Mouse (Mus musculus) limb, embryonic 11.5 days (tissue): ENCODE data around the gene Myog. TPM values are rescaled to one million over a fixed set of nuclear protein-coding genes. Genes with fewer than 3 reads are reported as not detected.

Experiments used
- ATAC-seq: fragments of 200-750 bp; cut with Nextera tagmentation; 2 replicates; pipeline ENCODE4 v1.8.0; 2017; ENCODE audit warnings: low read depth; ENCODE audit not compliant: insufficient number of reproducible peaks, low FRiP score, low TSS enrichment
- DNase-seq: peaks from one replicate; pipeline ENCODE4 v3.0.0-alpha.2; 2015; ENCODE audit warnings: low spot score
- H3K27ac ChIP-seq: fragments of 300-500 bp; sonication (generic); replicated peaks from 2 replicates; pipeline ENCODE4 v1.5.1; 2014; ENCODE audit warnings: low read depth, mild to moderate bottlenecking, low read length
- H3K27me3 ChIP-seq: fragments of 300-500 bp; sonication (generic); 2 replicates; pipeline ENCODE4 v1.6.1; 2014; ENCODE audit warnings: mild to moderate bottlenecking, low read length, mixed read lengths; ENCODE audit not compliant: control insufficient read depth, insufficient read depth
- H3K36me3 ChIP-seq: fragments of 300-500 bp; sonication (generic); 2 replicates; pipeline ENCODE4 v1.6.1; 2014; ENCODE audit warnings: mild to moderate bottlenecking, low read length, moderate library complexity, mixed read lengths; ENCODE audit not compliant: control insufficient read depth, insufficient read depth
- H3K4me1 ChIP-seq: fragments of 300-500 bp; sonication (generic); 2 replicates; pipeline ENCODE4 v1.6.1; 2014; ENCODE audit warnings: low read length, mixed read lengths; ENCODE audit not compliant: control insufficient read depth, insufficient read depth
- H3K4me2 ChIP-seq: fragments of 300-500 bp; sonication (generic); 2 replicates; pipeline ENCODE4 v1.6.1; 2014; ENCODE audit warnings: low read depth, mild to moderate bottlenecking, moderate library complexity; ENCODE audit not compliant: severe bottlenecking
- H3K4me3 ChIP-seq: fragments of 300-500 bp; sonication (generic); 2 replicates; pipeline ENCODE4 v1.5.1; 2014; ENCODE audit warnings: low read depth, low read length
- H3K9ac ChIP-seq: fragments of 300-500 bp; sonication (generic); 2 replicates; pipeline ENCODE4 v1.6.1; 2014; ENCODE audit warnings: mild to moderate bottlenecking, low read length
- H3K9me3 ChIP-seq: fragments of 300-500 bp; sonication (generic); 2 replicates; pipeline ENCODE4 v1.6.1; 2016; ENCODE audit warnings: low read length; ENCODE audit not compliant: control insufficient read depth
- WGBS: fragments of 180-500 bp; shearing (Covaris S2); extraction: QIAGEN DNeasy Blood & Tissue Kit; methylation state at CpG from one replicate; pipeline ENCODE4 v1.1.7; 2014; 5-methylcytosine and 5-hydroxymethylcytosine counted together
- polyA plus RNA-seq: library from polyadenylated mRNA; unstranded; fragments of >200 nt; fragmentation: Nextera tagmentation; extraction: Ambion mirVana; gene quantifications from 2 replicates; pipeline ENCODE4 v1.2.1, GENCODE M21; 2014

Myog gene
- polyA plus RNA-seq, 1 experiment from 2014 or later = 30.5 TPM

DNA sequence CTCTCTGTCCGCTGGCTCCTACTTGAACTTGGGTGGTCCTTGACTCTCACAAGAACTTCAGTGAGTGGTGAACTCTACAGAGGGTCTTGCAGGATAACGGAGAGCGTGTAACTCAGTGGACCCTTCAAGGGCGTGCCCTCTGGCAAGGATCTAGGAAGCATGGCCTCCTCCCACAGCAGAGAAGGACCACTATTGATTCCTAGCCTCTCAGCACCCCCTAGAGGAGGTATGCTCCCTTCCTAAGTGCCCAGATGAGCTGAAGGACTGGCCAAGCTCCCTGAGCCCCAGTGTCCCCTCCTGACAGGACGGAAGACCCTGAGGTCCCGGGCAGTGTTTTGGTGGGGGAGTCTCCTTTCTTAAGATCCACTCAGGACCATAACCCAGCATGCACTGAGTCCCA is 32.8 kb downstream of the Myog start:
- DNase-seq = no peak
- WGBS = 86% methylated on average over 6 of the region's 6 CpGs
- H3K27ac ChIP-seq = no peak overlapping the region
- no peak overlapping the region for H3K4me2 ChIP-seq
- no peak for ATAC-seq
- no peaks in the 10 kb centered on the region for H3K36me3 ChIP-seq
- no peak overlapping the region for H3K4me3 ChIP-seq
- H3K4me1 ChIP-seq = peaks cover 5% of the 10 kb centered on the region; the same call in 1 of the 2 replicates
- no peaks in the 10 kb centered on the region for H3K9me3 ChIP-seq
- no peaks in the 10 kb centered on the region for H3K27me3 ChIP-seq
- H3K9ac ChIP-seq = no peak overlapping the region

DNA sequence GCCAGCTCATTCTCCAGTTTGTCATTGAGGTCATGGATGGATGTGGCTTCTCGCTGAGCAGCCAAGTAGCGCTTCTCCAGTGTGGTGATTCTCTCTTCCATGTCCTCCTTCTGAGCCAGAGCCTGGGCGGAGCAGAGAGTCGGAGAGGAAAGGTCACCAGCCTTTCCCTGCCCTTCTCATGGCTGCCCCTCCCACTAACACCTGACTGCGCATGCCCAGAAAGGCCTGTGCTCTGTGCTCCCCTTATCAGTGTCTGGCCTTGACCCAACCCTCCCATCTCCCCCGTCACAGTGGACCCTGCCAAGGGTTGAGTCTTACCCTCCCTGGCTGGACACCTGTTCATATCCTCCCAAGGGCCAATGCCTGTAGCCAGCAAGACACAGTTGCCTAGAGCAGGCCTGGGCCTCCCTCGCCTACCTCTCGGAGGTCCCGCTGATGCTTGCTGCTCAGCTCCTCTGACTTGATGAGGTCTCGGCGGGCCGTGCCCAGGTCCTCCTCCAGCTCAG is 37.1 kb downstream of the Myog start:
- no peaks in the 10 kb centered on the region for H3K9me3 ChIP-seq
- H3K27me3 ChIP-seq = no peaks in the 10 kb centered on the region
- WGBS = 93% methylated on average over 12 of the region's 12 CpGs
- no peak overlapping the region for H3K4me2 ChIP-seq
- no peaks in the 10 kb centered on the region for H3K4me1 ChIP-seq
- H3K9ac ChIP-seq = no peak overlapping the region
- H3K4me3 ChIP-seq = no peak overlapping the region
- H3K36me3 ChIP-seq = no peaks in the 10 kb centered on the region
- no peak overlapping the region for H3K27ac ChIP-seq
- DNase-seq = no peak
- no peak for ATAC-seq

DNA sequence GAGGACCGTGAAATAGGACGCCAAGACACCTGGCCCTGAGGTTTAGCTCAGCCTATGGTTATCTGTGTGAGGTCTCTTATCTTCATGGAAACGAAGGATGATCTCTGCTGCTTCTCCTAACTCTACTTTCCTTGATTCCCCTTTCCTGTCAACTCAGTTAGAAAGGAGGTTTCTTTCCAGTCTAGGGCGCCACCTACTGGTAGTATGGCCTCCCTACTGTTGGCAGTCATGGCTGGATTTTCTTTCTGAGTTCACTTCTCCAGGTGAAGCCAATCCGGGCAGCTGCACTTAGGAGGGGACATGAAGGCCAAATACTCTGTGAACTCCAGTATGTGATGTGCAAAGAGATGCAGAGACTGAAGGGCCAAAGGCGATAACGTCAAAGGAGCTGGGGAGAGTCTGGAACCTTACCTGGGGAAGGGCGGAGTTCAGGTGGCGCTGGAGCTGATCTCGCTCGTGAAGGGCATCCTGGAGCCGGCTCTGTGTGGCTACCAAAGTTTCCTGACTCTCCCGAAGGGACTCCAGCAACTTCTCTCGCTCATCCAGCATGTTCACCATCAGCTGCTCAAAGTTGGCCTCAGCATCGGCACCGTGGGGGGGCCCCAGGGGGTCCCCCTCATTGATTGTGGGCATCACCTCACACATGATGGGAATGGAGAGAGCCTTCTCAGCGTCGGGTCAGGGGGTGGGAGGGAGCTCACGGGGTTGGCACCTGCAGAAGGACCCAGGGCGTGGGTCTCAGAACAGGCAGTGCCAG is 42.3 kb downstream of the Myog start:
- H3K27ac ChIP-seq = no peak overlapping the region
- no peaks in the 10 kb centered on the region for H3K27me3 ChIP-seq
- no peak for ATAC-seq
- no peak overlapping the region for H3K4me2 ChIP-seq
- WGBS = 61% methylated on average over 20 of the region's 20 CpGs
- H3K4me1 ChIP-seq = no peaks in the 10 kb centered on the region
- H3K4me3 ChIP-seq = no peak overlapping the region
- H3K9me3 ChIP-seq = no peaks in the 10 kb centered on the region
- H3K9ac ChIP-seq = no peak overlapping the region
- H3K36me3 ChIP-seq = no peaks in the 10 kb centered on the region
- peak; percentile 88 for DNase-seq

DNA sequence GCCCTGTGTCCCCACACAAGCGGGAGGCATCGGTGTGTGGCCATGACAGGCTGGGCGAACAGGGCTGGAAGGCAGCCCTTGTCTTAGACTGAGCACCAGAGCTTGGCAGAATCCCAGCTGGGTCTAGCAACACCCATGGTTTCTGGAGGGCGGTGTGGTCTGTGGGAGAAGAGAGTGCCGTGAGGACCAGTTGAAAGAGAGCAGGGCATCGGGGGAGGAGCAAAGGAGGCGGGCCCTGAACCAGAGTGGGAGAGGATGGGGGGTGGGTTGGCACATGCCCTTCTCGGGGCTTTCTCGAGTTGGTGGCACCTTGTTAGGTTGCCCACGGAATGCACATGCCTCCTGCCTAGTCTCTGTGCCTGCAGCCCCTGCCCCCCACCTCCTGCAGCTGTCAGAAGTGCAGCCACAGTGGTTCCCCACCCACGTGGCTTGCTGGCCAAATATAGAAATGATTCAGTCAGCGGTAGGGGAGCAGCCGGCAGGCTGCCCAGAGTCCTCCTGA is 43.0 kb downstream of the Myog start, which contains the start of gene Ppfia4:
Gene Ppfia4, minus strand, starts transcription at position 159 of the 502 bp plus-strand sequence.
- Histone ChIP-seq H3K9ac (no peak within 1 kb of the TSS), H3K4me3 (no peak within 1 kb of the TSS), H3K4me1 (no peaks in the 10 kb centered on the region), H3K27me3 (no peaks in the 10 kb centered on the region), H3K27ac (no peak within 1 kb of the TSS), H3K36me3 (no peaks in the 10 kb centered on the region), H3K4me2 (no peak within 1 kb of the TSS), H3K9me3 (no peaks in the 10 kb centered on the region)
- DNase-seq = no peak
- ATAC-seq = peak; percentile 29; the same call in 1 of the 2 replicates
- WGBS = 61% methylated on average over 13 of the region's 13 CpGs

DNA sequence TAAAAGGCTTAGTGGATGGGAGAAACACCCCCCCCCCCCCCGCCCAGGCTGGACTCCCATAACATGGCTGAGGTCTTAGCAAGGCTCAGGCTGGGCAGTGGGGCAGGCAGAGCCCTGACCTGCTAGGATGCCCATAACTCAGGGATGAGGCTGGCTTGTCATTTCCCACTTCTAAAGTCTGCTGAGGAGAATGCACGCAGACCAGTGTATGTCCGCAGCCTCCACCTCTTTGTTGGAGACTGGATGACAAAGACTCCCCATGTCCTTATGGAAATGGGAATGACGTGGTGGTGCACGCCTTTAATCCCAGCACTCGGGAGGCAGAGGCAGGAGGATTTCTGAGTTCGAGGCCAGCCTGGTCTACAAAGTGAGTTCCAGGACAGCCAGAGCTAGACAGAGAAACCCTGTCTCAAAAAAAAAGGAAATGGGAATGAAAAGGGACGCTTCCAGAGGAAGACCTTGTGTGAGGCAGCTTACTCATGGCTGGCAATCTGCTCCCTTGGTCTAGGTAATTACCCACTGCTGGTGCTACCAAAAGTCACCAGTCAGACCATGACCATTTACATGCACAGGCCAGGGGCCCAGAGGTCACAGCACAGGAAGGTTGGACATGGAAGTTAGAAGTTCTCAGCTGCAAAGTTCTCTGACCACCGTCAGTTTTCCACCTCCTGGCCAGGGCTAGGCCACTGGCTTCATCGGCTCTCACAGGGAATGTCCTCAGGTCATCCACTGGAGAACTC is 43.8 kb downstream of the Myog start:
- Histone ChIP-seq H3K9ac (no peak overlapping the region), H3K36me3 (no peaks in the 10 kb centered on the region), H3K9me3 (no peaks in the 10 kb centered on the region), H3K4me1 (no peaks in the 10 kb centered on the region), H3K4me3 (no peak overlapping the region), H3K27me3 (no peaks in the 10 kb centered on the region), H3K27ac (no peak overlapping the region), H3K4me2 (no peak overlapping the region)
- no peak for ATAC-seq
- DNase-seq = no peak
- 87% methylated on average over 10 of the region's 10 CpGs for WGBS

DNA sequence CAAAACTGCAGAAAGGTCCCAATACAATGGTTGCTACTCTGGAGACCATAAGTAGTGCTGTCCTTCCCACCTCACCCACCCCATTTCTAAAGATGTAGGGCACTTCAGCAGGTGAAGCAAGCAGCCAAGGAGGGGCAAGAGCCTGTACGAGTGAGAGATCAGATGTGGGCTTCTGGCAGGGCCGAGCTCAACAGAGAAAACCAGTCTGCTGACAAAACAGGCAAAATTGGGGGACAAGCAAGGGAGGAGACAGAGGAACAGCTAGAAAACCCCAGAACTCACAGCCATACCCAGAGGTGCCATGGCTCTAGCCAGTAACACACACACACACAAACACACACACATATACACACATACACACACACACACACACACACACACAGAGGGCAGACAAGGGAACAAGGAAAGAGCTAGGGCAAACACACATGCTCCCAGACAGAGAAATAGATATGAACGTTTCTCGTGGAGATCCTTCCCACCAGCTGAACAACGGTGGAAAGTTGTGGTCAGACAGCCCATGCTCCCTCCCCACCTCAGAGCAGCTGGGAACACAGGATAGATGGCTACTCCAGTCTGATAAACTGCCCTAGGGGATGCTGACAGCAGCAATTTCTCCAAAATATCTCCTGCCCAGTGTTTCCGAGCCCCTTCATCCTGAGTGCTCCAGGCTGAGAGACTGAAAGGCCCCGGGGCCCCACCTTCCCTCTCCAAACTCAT is 44.5 kb downstream of the Myog start:
- no peaks in the 10 kb centered on the region for H3K36me3 ChIP-seq
- no peaks in the 10 kb centered on the region for H3K27me3 ChIP-seq
- no peaks in the 10 kb centered on the region for H3K9me3 ChIP-seq
- H3K27ac ChIP-seq = no peak overlapping the region
- no peak overlapping the region for H3K4me2 ChIP-seq
- 73% methylated on average over 7 of the region's 7 CpGs for WGBS
- H3K4me3 ChIP-seq = no peak overlapping the region
- no peaks in the 10 kb centered on the region for H3K4me1 ChIP-seq
- H3K9ac ChIP-seq = no peak overlapping the region
- no peak for DNase-seq
- no peak for ATAC-seq

DNA sequence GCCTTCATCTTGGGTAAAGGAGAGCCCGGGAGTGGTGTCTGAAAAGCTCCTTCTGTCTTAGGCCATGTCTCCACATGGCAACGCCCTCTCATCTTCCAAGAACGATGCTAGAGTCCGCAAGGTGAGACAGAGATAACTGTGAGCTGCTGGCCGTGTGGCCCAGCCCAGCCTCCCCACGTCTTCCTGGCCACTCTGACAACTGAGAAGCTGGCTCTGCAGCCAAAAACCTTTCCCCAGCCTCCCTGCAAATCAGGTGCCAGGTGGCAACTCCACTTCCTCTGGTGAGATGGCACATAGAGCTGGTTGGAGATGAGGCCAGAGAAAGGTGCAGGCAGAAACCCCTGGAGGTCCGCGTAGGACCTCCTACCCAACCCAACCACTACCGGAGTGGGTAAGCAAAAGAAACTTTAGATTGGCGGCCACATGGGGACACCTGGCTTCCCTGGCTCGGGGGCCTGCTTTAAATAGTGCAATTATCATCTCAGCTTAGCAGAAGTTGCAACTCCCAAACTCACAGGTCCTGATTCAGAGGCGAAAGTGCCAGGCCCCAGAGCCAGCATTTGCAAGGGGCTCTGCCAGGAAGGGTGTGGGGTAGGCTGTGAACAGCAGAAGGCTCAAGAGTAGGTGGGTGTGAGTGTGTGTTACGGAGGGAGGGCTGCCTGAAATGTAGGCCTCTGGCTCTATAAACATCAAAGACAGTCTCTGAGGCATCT is 45.6 kb downstream of the Myog start:
- Histone ChIP-seq H3K4me3 (no peak overlapping the region), H3K9me3 (no peaks in the 10 kb centered on the region), H3K9ac (no peak overlapping the region), H3K27ac (no peak overlapping the region), H3K27me3 (no peaks in the 10 kb centered on the region), H3K36me3 (no peaks in the 10 kb centered on the region), H3K4me1 (no peaks in the 10 kb centered on the region), H3K4me2 (no peak overlapping the region)
- 68% methylated on average over 13 of the region's 13 CpGs for WGBS
- DNase-seq (no peak), ATAC-seq (no peak)
